8 mouse cellular contexts compared by ENCODE assay signal in genomic region chr1:179547176-179547575, GRCm38 (mm10). TPM values are rescaled to one million over a fixed set of nuclear protein-coding genes. Genes with fewer than 3 reads are reported as not detected.
DNase-seq lines count a peak whose midpoint lies in the region; ATAC-seq and TF ChIP-seq lines count a peak whose summit lies in the region.

No protein-coding gene starts in this region.

- no peak for ATAC-seq in forebrain, embryonic 13.5 days
- ATAC-seq in frontal cortex, adult (ENCODE audit: low TSS enrichment), result no peak
- no peak for ATAC-seq in erythroid progenitor cell, adult 5-6 weeks (replicated peaks; ENCODE audit: low FRiP score, poor library complexity, severe bottlenecking)

- no peaks in the 10 kb centered on the region for H3K27me3 ChIP-seq in cerebellum, adult 2 months (ENCODE audit: control insufficient read depth, insufficient read depth, low read length)
- H3K27me3 ChIP-seq in forebrain, embryonic 13.5 days, result no peaks in the 10 kb centered on the region
- H3K27me3 ChIP-seq in liver, adult 2 months (ENCODE audit: control insufficient read depth, insufficient read depth, low read length), result no peaks in the 10 kb centered on the region

- H3K36me3 ChIP-seq in forebrain, embryonic 13.5 days (ENCODE audit: poor library complexity, severe bottlenecking), result no peaks in the 10 kb centered on the region
- no peaks in the 10 kb centered on the region for H3K36me3 ChIP-seq in liver, adult 2 months (ENCODE audit: control insufficient read depth, insufficient read depth, low read length)

- WGBS in cerebellum, adult 2 months, result 3% methylated on average over 5 of the region's 5 CpGs
- WGBS in forebrain, embryonic 13.5 days, result 8% methylated on average over 5 of the region's 5 CpGs
- 14% methylated on average over 5 of the region's 5 CpGs for WGBS in liver, adult 2 months

- H3K4me1 ChIP-seq in cerebellum, adult 2 months (ENCODE audit: control insufficient read depth, insufficient read depth, low read length), result peaks cover 6% of the 10 kb centered on the region
- H3K4me1 ChIP-seq in forebrain, embryonic 13.5 days, result peaks cover 28% of the 10 kb centered on the region
- H3K4me1 ChIP-seq in liver, adult 2 months (ENCODE audit: control insufficient read depth, insufficient read depth, low read length), result peaks cover 12% of the 10 kb centered on the region

- H3K9me3 ChIP-seq in forebrain, embryonic 13.5 days (replicated peaks), result no peaks in the 10 kb centered on the region

- peak in 1 of 2 experiments; percentile 49 for DNase-seq in cerebellum, adult 2 months
- DNase-seq in cerebellum, postnatal 14 days, result no peak
- DNase-seq in 3T3-L1 (ENCODE audit: low read depth, low spot score), result peak; percentile 45
- peak; percentile 19 for DNase-seq in liver, adult 2 months (ENCODE audit: extremely low read depth, low read depth, low spot score)
- no peak for DNase-seq in urinary bladder, adult 18-20 months (ENCODE audit: low spot score in 2 of 2)

- peak overlapping the region; percentile 86 for H3K4me2 ChIP-seq in forebrain, embryonic 13.5 days

- H3K9ac ChIP-seq in forebrain, embryonic 13.5 days, result peak overlapping the region; percentile 82
- H3K9ac ChIP-seq in liver, adult 2 months (ENCODE audit: low read depth, low read length), result 0 out of 2 replicates have a peak overlapping the region, but pooled peaks have one; percentile 26

- H3K27ac ChIP-seq in cerebellum, adult 2 months (ENCODE audit: insufficient read depth, low read length), result no peak overlapping the region
- peak overlapping the region; percentile 97 for H3K27ac ChIP-seq in forebrain, embryonic 13.5 days
- no peak overlapping the region for H3K27ac ChIP-seq in liver, adult 2 months (replicated peaks; ENCODE audit: insufficient read depth, low read depth, low read length)

- H3K79me2 ChIP-seq in liver, adult 2 months (ENCODE audit: control insufficient read depth, insufficient read depth, low read length), result peaks cover 13% of the 10 kb centered on the region; the same call in 1 of the 2 replicates

- TF ChIP-seq POLR2A in cerebellum, adult 2 months (IDR thresholded peaks at IDR 0.05; ENCODE audit: borderline replicate concordance, insufficient read depth, low read length), result no peak
- TF ChIP-seq POLR2A in liver, adult 2 months (IDR thresholded peaks at IDR 0.05; ENCODE audit: extremely low read depth, insufficient read depth, low read length), result no peak

- H3K4me3 ChIP-seq in cerebellum, adult 2 months (replicated peaks; ENCODE audit: insufficient read depth, low read depth, low read length), result peak overlapping the region; percentile 81
- H3K4me3 ChIP-seq in forebrain, embryonic 13.5 days, result peak overlapping the region; percentile 63
- peak overlapping the region; percentile 80; the same call in 1 of the 2 replicates for H3K4me3 ChIP-seq in liver, adult 2 months (ENCODE audit: insufficient read depth, low read depth, low read length)

- TF ChIP-seq CTCF in cerebellum, adult 2 months (IDR thresholded peaks at IDR 0.05; ENCODE audit: borderline replicate concordance, insufficient read depth, low read depth, low read length), result no peak
- no peak for TF ChIP-seq CTCF in liver, adult 2 months (IDR thresholded peaks at IDR 0.05; ENCODE audit: low read depth, low read length)

RNA-seq across cellular contexts. Expression of gene Cnst, which starts 1.0 kb away (rescaled TPM):
- polyA plus RNA-seq in cerebellum, adult 2 months (2012; rRNA removed), result 45.1 and 49.8 TPM in 2 replicates
- 23.0 and 24.4 TPM in 2 replicates for polyA plus RNA-seq in forebrain, embryonic 13.5 days (2015; fragmentation: Nextera tagmentation; extraction: Ambion mirVana)
- total RNA-seq in liver, adult 2 months (2014; rRNA removed), result 14.9 and 15.3 TPM in 2 replicates
- polyA plus RNA-seq in liver, adult 2 months (2012; rRNA removed), result 3.9 and 4.6 TPM in 2 replicates
- total RNA-seq in erythroid progenitor cell, adult 5-6 weeks (2015; ENCODE audit: low replicate concordance), result 33.2 and 37.3 TPM in 2 replicates
- 37.8 and 44.5 TPM in 2 replicates for total RNA-seq in erythroid progenitor cell, adult 5-6 weeks (2017; ENCODE audit: low replicate concordance)

RNA-seq across cellular contexts. Expression of gene Tfb2m, which starts 1.1 kb away (rescaled TPM):
- polyA plus RNA-seq in cerebellum, adult 2 months (2012; rRNA removed), result 22.6 and 23.5 TPM in 2 replicates
- 32.4 and 32.6 TPM in 2 replicates for polyA plus RNA-seq in forebrain, embryonic 13.5 days (2015; fragmentation: Nextera tagmentation; extraction: Ambion mirVana)
- total RNA-seq in liver, adult 2 months (2014; rRNA removed), result 21.7 and 22.2 TPM in 2 replicates
- polyA plus RNA-seq in liver, adult 2 months (2012; rRNA removed), result 8.2 and 9.2 TPM in 2 replicates
- 9.2 and 31.4 TPM in 2 replicates for total RNA-seq in erythroid progenitor cell, adult 5-6 weeks (2015; ENCODE audit: low replicate concordance)
- total RNA-seq in erythroid progenitor cell, adult 5-6 weeks (2017; ENCODE audit: low replicate concordance), result 7.9 and 13.0 TPM in 2 replicates

RNA-seq across cellular contexts. Expression of gene Smyd3, which starts 29.3 kb away (rescaled TPM):
- polyA plus RNA-seq in cerebellum, adult 2 months (2012; rRNA removed), result 17.3 and 18.3 TPM in 2 replicates
- 13.5 and 13.7 TPM in 2 replicates for polyA plus RNA-seq in forebrain, embryonic 13.5 days (2015; fragmentation: Nextera tagmentation; extraction: Ambion mirVana)
- total RNA-seq in liver, adult 2 months (2014; rRNA removed), result 6.4 and 7.0 TPM in 2 replicates
- 1.4 TPM in 2 replicates for polyA plus RNA-seq in liver, adult 2 months (2012; rRNA removed)
- total RNA-seq in erythroid progenitor cell, adult 5-6 weeks (2015; ENCODE audit: low replicate concordance), result 0.42 and 0.72 TPM in 2 replicates
- 2.7 and 7.8 TPM in 2 replicates for total RNA-seq in erythroid progenitor cell, adult 5-6 weeks (2017; ENCODE audit: low replicate concordance)

Comparison
In these comparisons a context has a peak if more than half of its experiments do, and no peak if none do; other contexts are left out.
1. DNase-seq: peak in 3T3-L1 (single experiment) and liver, adult 2 months (single experiment); none in cerebellum, postnatal 14 days (0 of 2) and urinary bladder, adult 18-20 months (0 of 2).
2. Peak in every context shown above with its lines, with median percentiles within 50 percentile points of each other: H3K4me3 ChIP-seq.